Mouse (Mus musculus) hindbrain, embryonic 14.5 days (tissue): ENCODE measurements around the gene Gcnt3. TPM values are rescaled to one million over a fixed set of nuclear protein-coding genes. Genes with fewer than 3 reads are reported as not detected.

Experiments
- ATAC-seq: fragments of 200-750 bp; cut with Nextera tagmentation; 2 replicates; pipeline ENCODE4 v1.8.0; 2017; ENCODE audit warnings: moderate number of reproducible peaks, mild to moderate bottlenecking, moderate TSS enrichment, moderate library complexity; ENCODE audit not compliant: low FRiP score
- DNase-seq: peaks from one replicate; pipeline ENCODE4 v3.0.0-alpha.2; 2015; ENCODE audit warnings: low spot score
- H3K27ac ChIP-seq: fragments of 300-500 bp; sonication (generic); 2 replicates; pipeline ENCODE4 v1.5.1; 2014; ENCODE audit warnings: mild to moderate bottlenecking, moderate library complexity
- H3K27me3 ChIP-seq: fragments of 300-500 bp; sonication (generic); 2 replicates; pipeline ENCODE4 v1.6.1; 2014; ENCODE audit warnings: mild to moderate bottlenecking, low read length, mixed read lengths; ENCODE audit not compliant: control insufficient read depth, insufficient read depth
- H3K36me3 ChIP-seq: fragments of 300-500 bp; sonication (generic); replicated peaks from 2 replicates; pipeline ENCODE4 v1.6.1; 2014; ENCODE audit not compliant: control insufficient read depth, insufficient read depth
- H3K4me1 ChIP-seq: fragments of 300-500 bp; sonication (generic); replicated peaks from 2 replicates; pipeline ENCODE4 v1.6.1; 2014; ENCODE audit warnings: antibody characterized with exemption, low read length, mixed read lengths; ENCODE audit not compliant: control insufficient read depth, insufficient read depth
- H3K4me2 ChIP-seq: fragments of 300-500 bp; sonication (generic); replicated peaks from 2 replicates; pipeline ENCODE4 v1.6.1; 2014; ENCODE audit warnings: mild to moderate bottlenecking, moderate library complexity
- H3K4me3 ChIP-seq: fragments of 300-500 bp; sonication (generic); replicated peaks from 2 replicates; pipeline ENCODE4 v1.5.1; 2014; ENCODE audit warnings: mild to moderate bottlenecking, low read length
- H3K9ac ChIP-seq: fragments of 300-500 bp; sonication (generic); 2 replicates; pipeline ENCODE4 v1.6.1; 2014
- H3K9me3 ChIP-seq: fragments of 300-500 bp; sonication (generic); 2 replicates; pipeline ENCODE4 v1.6.1; 2016; ENCODE audit warnings: low read length; ENCODE audit not compliant: control insufficient read depth
- WGBS: fragments of 180-500 bp; shearing (Covaris S2); extraction: QIAGEN DNeasy Blood & Tissue Kit; methylation state at CpG from one replicate; pipeline ENCODE4 v1.1.7; 2014; 5-methylcytosine and 5-hydroxymethylcytosine counted together
- polyA plus RNA-seq: library from polyadenylated mRNA; unstranded; fragments of >200 nt; fragmentation: Nextera tagmentation; extraction: Ambion mirVana; gene quantifications from 2 replicates; pipeline ENCODE4 v1.2.1, GENCODE M21; 2014

The Gcnt3 gene
- polyA plus RNA-seq, 1 experiment from 2014 or later, result not detected

GRCm38 (mm10) chr9:70011537-70012407 lies 26.1 kb downstream of the Gcnt3 start:
- 66% methylated on average over 14 of the region's 14 CpGs for WGBS

GRCm38 (mm10) chr9:70010781-70011473 lies 27.0 kb downstream of the Gcnt3 start:
- H3K27ac ChIP-seq, result no peak overlapping the region
- H3K4me1 ChIP-seq, result peaks cover 10% of the 10 kb centered on the region
- no peak for ATAC-seq
- DNase-seq, result no peak
- no peaks in the 10 kb centered on the region for H3K9me3 ChIP-seq
- no peaks in the 10 kb centered on the region for H3K27me3 ChIP-seq
- no peak overlapping the region for H3K4me2 ChIP-seq
- H3K4me3 ChIP-seq, result no peak overlapping the region
- 96% methylated on average over 5 of the region's 5 CpGs for WGBS
- H3K36me3 ChIP-seq, result peaks cover 52% of the 10 kb centered on the region
- H3K9ac ChIP-seq, result no peak overlapping the region

More at GRCm38 (mm10) chr9:70011537-70012407, 26.1 kb downstream of the Gcnt3 start:
- Histone ChIP-seq H3K9ac (peak overlapping the region; percentile 91), H3K36me3 (peaks cover 50% of the 10 kb centered on the region), H3K4me1 (peaks cover 10% of the 10 kb centered on the region), H3K4me3 (peak overlapping the region; percentile 84), H3K27me3 (no peaks in the 10 kb centered on the region), H3K9me3 (no peaks in the 10 kb centered on the region), H3K27ac (peak overlapping the region; percentile 94), H3K4me2 (peak overlapping the region; percentile 91)
- ATAC-seq (0 out of 2 replicates have a peak, but pooled peaks have one; percentile 2), DNase-seq (no peak)

GRCm38 (mm10) chr9:70009754-70010304 lies 28.1 kb downstream of the Gcnt3 start:
- Histone ChIP-seq H3K27me3 (no peaks in the 10 kb centered on the region), H3K4me3 (no peak overlapping the region), H3K27ac (no peak overlapping the region), H3K4me2 (no peak overlapping the region), H3K4me1 (peaks cover 10% of the 10 kb centered on the region), H3K36me3 (peaks cover 61% of the 10 kb centered on the region), H3K9ac (no peak overlapping the region), H3K9me3 (no peaks in the 10 kb centered on the region)
- DNase-seq (no peak), ATAC-seq (no peak)
- 91% methylated on average over 8 of the region's 8 CpGs for WGBS

GRCm38 (mm10) chr9:70007506-70008248 lies 30.2 kb downstream of the Gcnt3 start:
- Histone ChIP-seq H3K4me2 (no peak overlapping the region), H3K9me3 (no peaks in the 10 kb centered on the region), H3K9ac (no peak overlapping the region), H3K36me3 (peaks cover 82% of the 10 kb centered on the region), H3K4me1 (no peaks in the 10 kb centered on the region), H3K4me3 (no peak overlapping the region), H3K27ac (no peak overlapping the region), H3K27me3 (no peaks in the 10 kb centered on the region)
- WGBS, result 83% methylated on average over 14 of the region's 14 CpGs
- DNase-seq (no peak), ATAC-seq (no peak)

- no peak overlapping the region for H3K9ac ChIP-seq
- no peak overlapping the region for H3K4me2 ChIP-seq
- H3K27ac ChIP-seq, result no peak overlapping the region
- no peaks in the 10 kb centered on the region for H3K4me1 ChIP-seq
- peaks cover 89% of the 10 kb centered on the region for H3K36me3 ChIP-seq
- ATAC-seq (no peak), DNase-seq (no peak)
- H3K9me3 ChIP-seq, result no peaks in the 10 kb centered on the region
- no peaks in the 10 kb centered on the region for H3K27me3 ChIP-seq
- 90% methylated on average over 5 of the region's 5 CpGs for WGBS
- H3K4me3 ChIP-seq, result no peak overlapping the region
Observed at GRCm38 (mm10) chr9:70006984-70007383, 30.9 kb downstream of the Gcnt3 start.

- Histone ChIP-seq H3K9me3 (no peaks in the 10 kb centered on the region), H3K4me3 (no peak overlapping the region), H3K36me3 (peaks cover 96% of the 10 kb centered on the region), H3K27ac (no peak overlapping the region), H3K9ac (no peak overlapping the region), H3K27me3 (no peaks in the 10 kb centered on the region), H3K4me2 (no peak overlapping the region), H3K4me1 (no peaks in the 10 kb centered on the region)
- DNase-seq, result no peak
- 93% methylated on average over 10 of the region's 10 CpGs for WGBS
- no peak for ATAC-seq
Observed at GRCm38 (mm10) chr9:70003516-70003915, 34.4 kb downstream of the Gcnt3 start.

- Histone ChIP-seq H3K36me3 (peaks cover 95% of the 10 kb centered on the region), H3K9me3 (no peaks in the 10 kb centered on the region), H3K4me2 (no peak overlapping the region), H3K27ac (no peak overlapping the region), H3K4me1 (no peaks in the 10 kb centered on the region), H3K27me3 (no peaks in the 10 kb centered on the region), H3K9ac (no peak overlapping the region), H3K4me3 (no peak overlapping the region)
- DNase-seq (no peak), ATAC-seq (no peak)
- WGBS, result 83% methylated on average over 1 of the region's 1 CpGs
Observed at GRCm38 (mm10) chr9:69999318-69999717, 38.6 kb downstream of the Gcnt3 start.

GRCm38 (mm10) chr9:69994547-69994946 lies 43.3 kb downstream of the Gcnt3 start:
- no peak for DNase-seq
- no peak overlapping the region for H3K4me3 ChIP-seq
- H3K27ac ChIP-seq, result no peak overlapping the region
- no peaks in the 10 kb centered on the region for H3K27me3 ChIP-seq
- H3K9me3 ChIP-seq, result no peaks in the 10 kb centered on the region
- no peak overlapping the region for H3K4me2 ChIP-seq
- no peak overlapping the region for H3K9ac ChIP-seq
- H3K36me3 ChIP-seq, result peaks cover 65% of the 10 kb centered on the region
- 94% methylated on average over 5 of the region's 5 CpGs for WGBS
- no peak for ATAC-seq
- peaks cover 18% of the 10 kb centered on the region for H3K4me1 ChIP-seq

GRCm38 (mm10) chr9:69993479-69993878 lies 44.4 kb downstream of the Gcnt3 start:
- H3K36me3 ChIP-seq, result peaks cover 54% of the 10 kb centered on the region
- H3K9me3 ChIP-seq, result no peaks in the 10 kb centered on the region
- H3K9ac ChIP-seq, result no peak overlapping the region
- H3K4me3 ChIP-seq, result no peak overlapping the region
- no peak for ATAC-seq
- H3K27ac ChIP-seq, result no peak overlapping the region
- no peak for DNase-seq
- peaks cover 18% of the 10 kb centered on the region for H3K4me1 ChIP-seq
- 82% methylated on average over 1 of the region's 1 CpGs for WGBS
- no peaks in the 10 kb centered on the region for H3K27me3 ChIP-seq
- H3K4me2 ChIP-seq, result no peak overlapping the region
